Mouse (Mus musculus) retina, adult 2 months (tissue): ENCODE results near the gene Ptprn2.

Source experiments
- DNase-seq: peaks from one replicate; pipeline ENCODE4 v3.0.0-alpha.2; 2012; ENCODE audit warnings: low read depth, low spot score

Ptprn2 gene

GRCm38 (mm10) chr12:117127078-117127477 lies 641.6 kb downstream of the Ptprn2 start:
- DNase-seq, result no peak

- DNase-seq, result no peak
Observed at GRCm38 (mm10) chr12:117127485-117127884, 642.0 kb downstream of the Ptprn2 start.

GRCm38 (mm10) chr12:117132095-117132494 lies 646.6 kb downstream of the Ptprn2 start:
- no peak for DNase-seq

- DNase-seq, result no peak
Observed at GRCm38 (mm10) chr12:117135205-117135604, 649.7 kb downstream of the Ptprn2 start.

- no peak for DNase-seq
Observed at GRCm38 (mm10) chr12:117136472-117137010, 651.0 kb downstream of the Ptprn2 start.

GRCm38 (mm10) chr12:117140901-117141300 lies 655.4 kb downstream of the Ptprn2 start:
- no peak for DNase-seq

- DNase-seq, result no peak
Observed at GRCm38 (mm10) chr12:117141394-117141793, 655.9 kb downstream of the Ptprn2 start.

- no peak for DNase-seq
Observed at GRCm38 (mm10) chr12:117149176-117149575, 663.7 kb downstream of the Ptprn2 start.

GRCm38 (mm10) chr12:117150611-117151395 lies 665.3 kb downstream of the Ptprn2 start:
- no peak for DNase-seq

GRCm38 (mm10) chr12:117151611-117152010 lies 666.1 kb downstream of the Ptprn2 start:
- DNase-seq, result no peak

- DNase-seq, result no peak
Observed at GRCm38 (mm10) chr12:117152366-117153165, 667.0 kb downstream of the Ptprn2 start.

- DNase-seq, result no peak
Observed at GRCm38 (mm10) chr12:117153166-117153480, 667.6 kb downstream of the Ptprn2 start.

- DNase-seq, result no peak
Observed at GRCm38 (mm10) chr12:117153671-117154355, 668.3 kb downstream of the Ptprn2 start.

GRCm38 (mm10) chr12:117154356-117155243 lies 669.1 kb downstream of the Ptprn2 start:
- no peak for DNase-seq

- DNase-seq, result no peak
Observed at GRCm38 (mm10) chr12:117155307-117156220, 670.0 kb downstream of the Ptprn2 start.

GRCm38 (mm10) chr12:117156256-117156655 lies 670.7 kb downstream of the Ptprn2 start:
- DNase-seq, result no peak

- DNase-seq, result no peak
Observed at GRCm38 (mm10) chr12:117156786-117157185, 671.3 kb downstream of the Ptprn2 start.

GRCm38 (mm10) chr12:117157249-117157648 lies 671.7 kb downstream of the Ptprn2 start:
- no peak for DNase-seq

- no peak for DNase-seq
Observed at GRCm38 (mm10) chr12:117157660-117158386, 672.3 kb downstream of the Ptprn2 start.
